Mouse (Mus musculus): ENCODE measurements around the gene Angptl8.
A peak's percentile ranks its signal among the peaks of the same experiment; 100 is the strongest.
"Not testable (repeated sequence)": the region's sequence is repeated elsewhere in the genome, so short reads cannot be mapped to it uniquely, and the experiment has no call there.

The Angptl8 gene

DNA sequence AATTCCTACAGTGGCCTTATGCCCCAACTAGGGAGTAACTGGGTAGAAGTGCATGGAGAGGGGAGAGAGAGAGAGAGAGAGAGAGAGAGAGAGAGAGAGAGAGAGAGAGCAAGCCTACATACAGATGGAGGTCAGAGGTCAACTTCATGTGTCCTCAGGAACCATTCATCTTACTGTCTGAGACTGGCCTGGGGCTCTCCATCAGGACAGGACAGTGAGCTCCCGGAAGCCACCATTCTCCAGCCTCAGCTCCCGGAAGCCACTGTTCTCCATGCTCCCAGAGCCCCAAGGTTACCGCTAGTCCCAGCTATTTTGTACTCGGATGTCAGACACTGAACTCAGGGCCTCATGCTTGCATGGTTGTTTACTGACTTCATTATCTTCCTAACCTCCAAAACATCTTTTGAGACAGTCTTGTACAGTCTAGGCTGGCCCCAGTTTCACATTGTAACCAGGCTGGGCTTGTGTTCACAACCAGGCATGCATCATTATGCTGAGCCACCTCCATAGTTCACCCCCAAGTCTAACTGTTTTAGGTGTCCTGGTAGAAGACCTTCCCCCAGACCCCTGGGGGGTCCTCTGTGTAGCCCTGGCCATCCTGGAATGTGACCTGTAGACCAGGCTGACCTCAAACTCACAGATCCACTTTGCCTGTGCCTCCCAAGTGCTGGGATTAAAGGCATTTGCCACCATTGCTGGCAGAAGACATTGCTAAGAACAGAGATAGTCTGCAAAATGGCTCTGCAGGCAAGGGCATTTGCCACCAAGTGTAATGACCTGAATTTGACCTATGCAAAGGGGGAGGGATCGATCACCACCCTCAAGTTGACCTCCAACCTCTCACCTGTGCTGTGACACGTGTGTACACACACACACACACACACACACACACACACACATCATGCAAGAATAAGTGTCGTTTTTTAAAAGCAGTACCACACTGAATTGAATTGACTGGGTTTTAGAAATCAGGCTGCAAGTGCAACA, 14.7 kb downstream of the Angptl8 start:
- DNase-seq (ENCODE audit: inconsistent ontology term), result no peak

DNA sequence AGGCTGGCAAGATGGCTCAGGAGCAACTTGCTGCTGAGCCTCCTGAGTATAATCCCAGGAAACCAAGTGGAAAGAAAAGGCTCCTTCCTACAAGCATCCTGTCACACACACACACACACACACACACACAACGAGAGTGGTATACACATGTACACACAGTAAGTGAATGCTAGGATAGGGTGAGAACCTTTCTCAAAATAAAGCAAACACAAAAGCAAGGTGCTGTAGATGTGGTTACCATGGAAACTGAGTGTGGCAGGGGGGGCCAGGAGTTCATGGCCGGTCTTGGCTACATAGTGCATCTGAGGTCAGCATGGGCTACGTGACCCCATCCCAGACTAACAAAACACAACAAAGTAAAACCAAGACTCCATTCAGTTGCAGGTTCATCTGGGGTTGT, 15.8 kb downstream of the Angptl8 start:
- DNase-seq (ENCODE audit: inconsistent ontology term), result no peak

DNA sequence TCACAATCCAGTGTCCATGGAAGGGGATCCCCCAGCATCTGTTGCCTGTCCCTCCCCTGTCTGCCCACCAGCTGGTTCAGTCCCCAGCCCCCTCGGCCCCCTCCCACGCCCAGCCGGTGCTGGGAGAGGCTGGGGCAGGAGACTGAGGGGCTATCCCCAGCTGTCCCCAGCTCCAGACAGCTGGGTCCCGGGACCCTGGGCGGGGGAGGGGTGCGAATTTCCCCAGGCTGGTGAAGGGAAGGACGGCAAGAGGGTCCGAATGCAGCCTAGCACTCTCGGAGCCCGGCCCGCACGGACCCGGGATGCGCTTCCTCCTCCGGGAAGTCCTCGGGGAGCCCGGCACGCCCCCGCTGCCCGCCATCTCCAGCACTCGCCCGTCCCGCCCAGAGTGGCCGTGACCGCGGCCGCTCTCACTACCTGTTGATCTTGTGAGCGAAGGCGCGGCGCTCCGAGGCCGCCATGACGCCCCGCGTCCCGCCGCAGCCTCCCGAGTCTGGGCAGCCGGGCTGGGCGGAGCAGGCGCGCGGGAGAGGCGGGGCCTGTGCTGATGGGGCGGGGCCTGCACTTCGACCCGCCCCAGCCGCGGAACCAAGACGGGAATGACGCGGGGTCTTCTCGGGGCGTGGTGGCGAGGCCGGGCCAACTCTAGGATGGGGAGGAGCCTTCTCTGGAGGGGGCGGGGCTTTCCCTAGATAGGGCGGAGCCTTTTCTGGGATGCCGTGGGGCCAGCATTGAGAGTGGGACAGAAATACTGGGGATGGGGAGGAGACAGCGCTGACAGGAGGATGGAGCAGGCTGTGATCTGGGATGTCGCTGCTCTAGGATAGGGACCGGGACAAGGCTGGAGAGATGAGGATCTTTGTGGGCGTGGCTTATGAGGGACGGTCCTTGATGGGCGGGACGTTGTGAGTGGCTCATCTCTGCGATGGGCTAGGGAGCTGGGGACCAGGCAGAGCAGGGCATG, 17.1 kb downstream of the Angptl8 start, which contains the start of gene Dock6:
Dock6 (minus strand) TSS at position 508 of the 964 bp plus-strand sequence.
- DNase-seq (ENCODE audit: inconsistent ontology term), result peak; percentile 95

DNA sequence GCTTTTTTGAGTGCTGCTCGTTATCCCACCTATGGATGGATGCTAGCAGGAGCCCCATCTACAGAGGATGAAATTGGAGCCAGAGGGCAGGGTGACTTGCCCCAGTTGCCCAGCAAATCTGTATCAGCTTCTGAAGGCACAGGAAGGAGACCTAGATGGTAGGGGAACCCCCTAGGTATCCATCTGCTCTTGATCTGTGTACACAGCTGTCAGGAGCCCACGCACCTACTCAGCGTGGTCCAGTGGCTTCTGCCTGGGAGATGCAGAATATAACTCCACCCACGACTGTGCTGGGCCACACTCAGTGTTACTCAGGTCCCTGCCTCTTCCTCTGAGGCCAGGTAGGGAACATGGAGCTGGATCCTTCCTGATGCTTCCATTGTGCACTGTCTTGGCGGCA, 18.7 kb downstream of the Angptl8 start:
- DNase-seq (ENCODE audit: inconsistent ontology term), result no peak

DNA sequence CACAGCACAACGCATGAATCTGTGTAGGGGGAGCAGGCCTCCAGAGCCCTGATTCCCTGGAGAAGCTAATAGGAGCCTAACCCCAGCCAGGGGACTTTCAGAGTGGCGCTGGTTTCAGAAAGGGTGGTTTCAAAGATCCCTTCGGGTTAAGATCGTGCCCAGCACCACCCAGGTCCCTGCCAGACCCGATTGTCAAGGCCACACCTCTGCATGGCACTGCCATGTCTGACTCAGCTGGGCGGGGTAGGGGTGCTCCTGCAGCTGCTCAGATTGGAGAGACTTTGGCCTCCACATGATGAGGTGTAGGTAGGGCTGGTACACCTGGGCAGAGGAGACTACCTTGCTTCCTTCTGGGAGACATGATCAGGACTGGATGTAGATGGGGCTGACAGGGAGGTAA, 19.6 kb downstream of the Angptl8 start:
- DNase-seq (ENCODE audit: inconsistent ontology term), result no peak

DNA sequence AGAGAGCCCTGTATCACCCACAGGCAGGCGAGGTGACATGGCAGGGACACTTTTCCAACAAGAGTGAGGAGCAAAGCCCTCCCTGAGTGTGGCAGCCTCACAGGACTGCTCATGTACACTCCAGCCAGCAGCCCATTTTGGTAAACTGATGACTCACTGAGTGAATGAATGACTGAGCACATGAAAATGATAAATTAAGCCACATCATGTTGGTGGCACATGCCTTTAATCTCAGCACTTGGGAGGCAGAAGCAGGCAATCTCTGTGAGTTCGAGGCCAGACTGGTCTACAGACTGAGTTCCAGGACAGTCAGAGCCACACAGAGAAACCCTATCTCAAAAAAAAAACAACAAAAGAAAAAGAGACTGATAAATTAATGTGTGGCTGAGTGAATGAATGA, 22.2 kb downstream of the Angptl8 start:
- DNase-seq (ENCODE audit: inconsistent ontology term), result no peak

DNA sequence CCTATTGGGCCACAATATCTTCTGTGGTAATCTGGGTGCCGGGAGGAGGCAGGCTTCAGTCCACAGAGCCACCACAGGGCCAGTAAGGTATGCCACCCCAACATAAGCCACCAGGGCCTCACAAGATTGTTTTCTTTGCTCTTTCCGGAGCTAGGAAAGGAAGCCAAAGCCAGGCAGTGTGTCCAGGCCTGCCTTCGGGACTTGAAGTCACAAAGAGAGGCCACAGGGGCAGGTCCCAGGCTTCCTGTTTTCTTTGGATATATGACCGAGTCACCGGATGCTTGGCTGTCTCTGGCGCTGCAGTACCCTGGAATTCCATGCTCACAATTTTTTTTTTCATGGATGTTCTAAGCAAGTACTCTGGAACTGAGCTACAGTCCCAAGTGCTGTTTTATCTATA, 22.8 kb downstream of the Angptl8 start:
- no peak for DNase-seq (ENCODE audit: inconsistent ontology term)

DNA sequence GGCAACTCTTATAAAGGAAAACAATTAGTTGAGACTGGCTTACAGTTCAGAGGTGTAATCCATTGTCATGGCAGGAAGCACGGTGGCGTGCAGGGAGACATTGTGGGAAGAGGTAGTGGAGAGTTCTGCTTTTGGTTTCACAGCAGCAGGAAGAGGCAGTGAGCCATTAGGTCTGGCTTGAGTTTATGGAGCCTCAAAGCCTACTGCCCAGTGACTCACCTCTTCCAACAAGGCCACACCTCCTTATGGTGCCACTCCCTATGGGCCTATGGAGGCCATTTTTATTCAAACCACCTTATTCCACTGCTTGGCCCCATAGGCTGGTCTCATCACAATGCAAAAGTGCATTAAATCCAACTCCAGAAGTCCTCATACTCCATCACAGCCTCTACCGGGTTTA, 24.3 kb downstream of the Angptl8 start:
- DNase-seq (ENCODE audit: inconsistent ontology term), result no peak

DNA sequence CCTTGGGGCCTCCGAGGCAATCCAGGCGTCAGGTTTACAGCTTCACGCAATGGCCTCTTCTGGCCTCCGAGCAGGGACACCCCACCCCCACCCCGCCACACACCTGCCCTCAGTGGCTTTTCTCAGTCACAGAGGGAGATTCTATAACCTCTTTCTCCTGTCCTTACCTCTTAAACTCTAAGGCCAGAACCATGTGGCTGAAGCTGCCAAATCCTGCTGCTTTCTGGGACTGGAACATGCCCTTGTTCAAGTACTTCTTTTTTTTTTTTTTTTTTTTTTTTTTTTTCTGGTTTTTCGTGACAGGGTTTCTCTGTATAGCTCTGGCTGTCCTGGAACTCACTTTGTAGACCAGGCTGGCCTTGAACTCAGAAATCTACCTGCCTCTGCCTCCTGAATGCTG, 25.0 kb downstream of the Angptl8 start:
- not testable (repeated sequence) for DNase-seq (ENCODE audit: inconsistent ontology term)

DNA sequence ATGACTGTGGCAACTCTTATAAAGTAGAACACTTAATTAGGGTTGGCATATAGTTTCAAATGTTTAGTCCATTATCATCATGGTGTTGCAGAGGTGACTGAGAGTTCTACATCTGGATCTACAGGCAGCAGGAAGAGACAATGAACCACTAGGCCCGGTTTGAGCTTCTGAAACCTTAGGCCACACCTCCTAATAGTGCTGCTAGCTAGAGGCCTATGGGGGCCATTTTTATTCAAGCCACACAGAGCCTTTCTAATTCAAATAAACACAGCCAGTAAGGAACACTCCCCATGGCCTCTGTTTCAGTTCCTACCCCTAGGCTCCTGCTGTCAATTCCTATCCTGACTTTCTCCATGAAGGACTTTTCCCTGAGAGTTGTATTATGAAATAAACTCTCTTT, 26.9 kb downstream of the Angptl8 start:
- no peak for DNase-seq (ENCODE audit: inconsistent ontology term)

DNA sequence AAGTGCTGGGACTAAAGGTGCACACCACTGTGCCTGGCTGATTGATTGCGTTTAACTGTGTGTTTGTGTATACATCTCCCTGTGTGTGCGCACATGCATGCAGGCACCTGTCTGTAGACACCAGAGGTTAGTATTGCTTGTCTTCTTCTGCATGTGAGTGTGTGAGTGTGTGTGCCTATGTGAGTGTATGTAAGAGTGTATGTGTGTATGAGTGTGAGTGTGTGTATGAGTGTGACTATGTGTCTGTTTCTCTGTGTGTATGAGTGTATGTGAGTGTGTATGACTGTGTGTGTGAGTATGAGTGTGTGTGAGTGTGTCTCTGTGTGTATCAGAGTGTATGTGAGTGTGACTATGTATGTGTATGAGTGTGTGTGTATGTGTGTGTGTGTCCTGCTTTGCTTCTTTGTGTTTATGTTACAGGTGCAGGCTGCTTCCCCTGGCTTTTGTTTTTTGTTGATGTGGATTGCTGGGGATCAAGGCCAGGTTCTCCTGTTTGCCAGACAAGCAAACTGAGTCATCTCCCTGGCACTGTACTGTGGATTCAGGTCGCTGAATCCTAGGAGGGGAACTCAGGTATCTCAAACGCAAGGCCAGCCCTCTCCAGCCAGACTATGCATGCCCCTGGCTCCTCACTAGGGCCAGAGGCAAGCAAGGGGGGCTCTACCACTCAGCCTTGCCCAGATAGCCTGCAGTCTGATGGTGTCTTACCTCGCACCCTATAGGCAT, 30.5 kb downstream of the Angptl8 start:
- DNase-seq (ENCODE audit: inconsistent ontology term), result no peak

DNA sequence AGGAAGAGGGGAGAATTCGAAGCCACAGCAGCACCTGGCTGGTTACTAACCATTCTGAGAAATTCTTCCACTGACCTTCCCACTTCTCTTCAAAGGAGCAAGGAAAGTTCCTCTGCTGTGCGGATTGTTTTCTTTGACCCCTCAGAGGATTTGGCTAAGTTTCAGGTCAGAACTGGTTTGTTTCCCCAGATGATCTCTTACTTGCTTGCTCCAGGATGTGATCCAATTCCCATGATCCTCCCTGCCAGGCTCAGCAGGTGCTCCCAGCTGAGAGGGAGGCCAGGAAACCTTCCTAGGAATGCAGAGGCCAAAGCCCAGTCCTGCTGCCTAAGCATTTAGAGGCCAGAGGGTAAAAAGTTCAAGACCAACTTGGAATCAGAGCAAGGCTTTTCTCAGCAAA, 31.3 kb downstream of the Angptl8 start:
- peak; percentile 69 for DNase-seq (ENCODE audit: inconsistent ontology term)

DNA sequence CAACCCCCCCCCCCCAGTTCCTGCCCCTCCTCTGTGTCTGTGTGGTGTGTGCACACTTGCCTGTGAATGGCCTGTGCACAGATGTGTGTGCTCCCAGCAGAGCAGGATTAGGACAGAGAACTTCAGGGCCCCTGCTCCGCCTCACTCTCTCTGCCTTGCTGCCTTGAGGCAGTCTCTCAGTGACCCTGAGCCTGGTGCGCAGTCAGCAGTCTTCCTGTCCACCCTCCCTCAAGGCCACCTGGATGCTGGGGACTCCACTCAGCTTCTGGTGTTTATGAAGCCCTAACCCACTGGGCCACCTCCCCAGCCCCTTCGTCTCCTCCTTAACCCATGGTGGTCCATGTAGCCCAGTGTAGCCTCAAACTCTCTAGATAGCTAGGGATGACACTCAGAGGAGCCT, 32.4 kb downstream of the Angptl8 start:
- DNase-seq (ENCODE audit: inconsistent ontology term), result no peak

DNA sequence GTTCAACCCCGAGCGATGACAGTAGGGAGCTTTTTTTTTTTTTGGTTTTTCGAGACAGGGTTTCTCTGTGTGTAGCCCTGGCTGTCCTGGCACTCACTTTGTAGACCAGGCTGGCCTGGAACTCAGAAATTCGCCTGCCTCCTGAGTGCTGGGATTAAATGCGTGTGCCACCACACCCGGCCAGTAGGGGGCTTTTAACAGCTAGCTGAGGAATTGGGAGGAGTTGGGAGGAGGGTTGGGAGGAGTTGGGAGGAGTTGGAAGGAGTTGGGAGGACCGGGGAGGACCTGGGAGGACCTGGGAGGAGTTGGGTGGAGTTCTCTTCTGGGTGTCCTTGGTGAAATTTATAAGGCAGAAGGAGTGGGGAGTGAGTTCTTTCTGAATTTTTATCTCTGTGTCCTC, 34.0 kb downstream of the Angptl8 start:
- DNase-seq (ENCODE audit: inconsistent ontology term), result not testable (repeated sequence)

DNA sequence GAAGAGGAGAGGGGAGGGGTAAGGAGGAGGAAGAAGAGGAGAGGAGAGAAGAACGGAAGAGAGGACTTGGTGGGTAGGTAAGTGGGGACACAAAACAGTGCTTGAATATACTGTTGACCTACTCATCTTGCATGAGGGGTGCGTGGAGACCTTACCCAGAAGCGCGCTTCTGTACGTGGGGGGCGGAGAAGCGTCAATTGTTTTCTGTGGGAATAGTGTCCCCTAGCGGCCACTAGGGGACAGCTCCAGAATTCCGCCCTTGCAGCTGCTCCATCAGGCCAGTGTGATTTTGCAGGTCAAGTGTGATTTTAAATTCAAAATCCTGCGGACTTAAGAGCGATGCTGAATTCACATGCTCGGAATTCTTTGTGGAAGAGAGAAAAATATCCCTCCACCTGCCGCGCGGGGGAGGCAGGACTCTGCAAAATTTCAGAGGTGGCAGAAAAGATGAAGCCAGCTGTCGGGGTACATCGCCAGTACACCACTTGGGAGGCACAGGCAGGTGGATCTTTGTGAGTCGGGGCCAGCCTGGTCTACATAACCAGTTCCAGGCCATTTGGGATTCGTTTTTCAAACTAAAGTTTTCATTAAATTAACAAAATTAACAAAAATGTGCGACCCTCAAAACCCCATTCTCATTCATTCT, 35.7 kb downstream of the Angptl8 start:
- DNase-seq (ENCODE audit: inconsistent ontology term), result peak; percentile 31

DNA sequence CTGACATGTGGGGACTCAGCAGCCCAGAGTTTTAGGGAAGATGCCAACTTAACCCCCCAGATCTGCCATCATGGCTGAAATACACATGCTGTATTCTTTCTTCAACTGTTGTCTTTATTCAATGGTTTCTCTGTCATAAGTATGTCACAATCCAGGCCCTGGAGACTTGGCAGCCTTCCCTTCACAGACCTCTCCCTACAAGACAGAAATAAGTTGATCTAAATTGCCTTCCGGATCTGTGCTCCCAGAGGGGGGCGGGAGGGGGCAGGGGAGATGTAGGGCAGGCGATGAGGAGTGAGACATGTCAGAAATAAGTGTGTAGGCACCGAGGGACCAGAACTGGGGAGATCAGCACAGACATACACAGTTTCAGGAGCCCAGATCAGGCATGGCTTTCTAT, 36.9 kb downstream of the Angptl8 start:
- peak; percentile 35 for DNase-seq (ENCODE audit: inconsistent ontology term)

DNA sequence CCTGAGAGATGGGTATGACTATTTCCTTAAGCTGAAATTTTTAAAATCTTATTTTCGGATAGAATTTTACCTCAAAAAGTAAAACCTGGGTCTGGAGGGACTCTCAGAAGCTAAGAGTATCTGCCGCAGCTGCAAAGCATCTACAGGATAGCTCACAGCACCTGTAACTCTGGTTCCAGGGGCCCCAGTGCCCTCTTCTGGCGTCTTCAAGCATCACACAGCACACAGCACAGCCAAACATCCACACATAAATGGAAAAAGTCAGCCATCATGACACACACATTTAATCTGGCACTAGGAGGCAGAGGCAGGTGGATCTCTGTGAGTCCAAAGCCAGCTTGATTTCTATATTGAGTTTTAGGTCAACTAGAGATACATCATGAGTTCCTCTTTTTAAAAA, 41.3 kb downstream of the Angptl8 start:
- DNase-seq (ENCODE audit: inconsistent ontology term), result no peak
